Mouse (Mus musculus): ENCODE results near the gene Ctnna2.

Gene Ctnna2

DNA sequence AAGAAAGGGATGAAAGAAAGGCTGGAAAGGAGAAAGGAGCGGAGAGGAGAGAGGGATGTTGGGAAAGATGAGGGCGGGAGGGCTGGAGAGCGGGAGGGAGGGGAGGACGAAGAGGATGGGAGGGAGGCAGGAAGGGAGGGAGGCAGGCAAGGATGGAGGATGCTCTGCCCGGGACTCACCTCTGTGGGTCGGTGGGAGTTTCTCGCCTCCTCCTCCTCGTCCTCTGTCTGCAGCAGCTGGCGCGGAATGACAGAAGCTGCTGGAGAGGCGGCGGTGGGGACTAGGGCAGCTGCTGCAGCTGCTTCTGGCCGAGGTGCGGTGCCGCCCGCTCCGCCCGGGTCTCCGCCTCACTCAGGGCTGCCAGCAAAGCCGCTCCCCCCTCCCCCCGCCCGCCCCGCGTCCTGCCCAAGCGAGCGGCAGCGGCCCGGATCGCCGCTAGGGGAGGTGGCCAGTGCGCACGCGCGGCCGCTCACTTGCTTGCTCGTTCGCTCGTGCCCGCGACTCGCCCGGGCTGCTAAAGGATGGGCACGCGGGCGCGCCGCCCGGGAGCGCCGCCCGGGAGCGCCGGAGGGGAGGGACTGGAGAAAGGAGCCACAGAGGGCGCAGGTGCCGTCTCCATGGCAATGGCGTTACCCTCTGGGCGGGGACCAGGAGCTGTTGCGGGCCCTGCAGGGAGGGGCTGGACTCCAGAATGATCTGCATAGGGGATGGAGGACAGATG, at the start of gene Ctnna2:
Ctnna2 (minus strand) TSS at position 459 of the 721 bp plus-strand sequence.
- peak; percentile 62 for DNase-seq

DNA sequence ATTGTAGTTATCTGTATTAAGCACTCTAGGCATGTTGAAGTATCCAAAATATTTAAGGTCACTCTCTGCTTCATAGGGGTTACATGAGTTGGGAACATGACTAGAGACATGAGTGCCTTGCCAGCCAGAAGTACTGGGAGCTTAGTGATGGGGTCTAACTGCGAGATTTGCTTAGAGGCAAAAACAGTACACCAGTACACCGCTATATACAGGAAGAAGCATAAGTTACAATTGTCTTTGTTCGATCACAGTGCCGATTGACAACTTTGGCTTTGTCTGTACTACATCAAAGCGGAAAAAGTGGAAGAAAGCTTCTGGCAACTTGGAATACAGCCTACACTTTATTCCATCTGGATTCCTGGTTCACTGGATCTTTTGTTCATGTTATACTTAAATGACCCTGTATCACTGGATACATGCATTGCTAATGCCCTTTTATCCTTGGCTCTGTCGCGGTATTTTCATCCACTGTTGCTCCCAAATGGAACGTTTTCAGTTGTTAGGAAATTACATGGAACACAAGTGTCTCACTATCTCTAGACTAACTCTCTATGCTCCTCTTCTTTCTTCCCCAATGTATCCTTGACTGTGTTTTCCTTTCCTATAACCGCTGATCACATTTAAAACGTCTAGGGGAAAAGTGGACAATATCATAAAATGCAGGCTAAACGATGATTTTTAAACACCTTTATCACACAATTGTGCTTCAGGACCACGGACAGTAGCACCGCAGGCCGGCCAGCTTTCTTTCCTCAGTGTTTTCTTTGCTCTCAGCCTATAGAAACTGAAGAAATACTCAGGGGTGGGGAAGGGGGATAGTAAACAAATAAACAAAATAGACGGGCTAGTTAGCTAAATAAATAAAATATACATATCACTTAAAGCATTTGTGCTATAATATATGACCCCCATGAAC, 896 bp upstream of the Ctnna2 start:
- DNase-seq = peak; percentile 4

DNA sequence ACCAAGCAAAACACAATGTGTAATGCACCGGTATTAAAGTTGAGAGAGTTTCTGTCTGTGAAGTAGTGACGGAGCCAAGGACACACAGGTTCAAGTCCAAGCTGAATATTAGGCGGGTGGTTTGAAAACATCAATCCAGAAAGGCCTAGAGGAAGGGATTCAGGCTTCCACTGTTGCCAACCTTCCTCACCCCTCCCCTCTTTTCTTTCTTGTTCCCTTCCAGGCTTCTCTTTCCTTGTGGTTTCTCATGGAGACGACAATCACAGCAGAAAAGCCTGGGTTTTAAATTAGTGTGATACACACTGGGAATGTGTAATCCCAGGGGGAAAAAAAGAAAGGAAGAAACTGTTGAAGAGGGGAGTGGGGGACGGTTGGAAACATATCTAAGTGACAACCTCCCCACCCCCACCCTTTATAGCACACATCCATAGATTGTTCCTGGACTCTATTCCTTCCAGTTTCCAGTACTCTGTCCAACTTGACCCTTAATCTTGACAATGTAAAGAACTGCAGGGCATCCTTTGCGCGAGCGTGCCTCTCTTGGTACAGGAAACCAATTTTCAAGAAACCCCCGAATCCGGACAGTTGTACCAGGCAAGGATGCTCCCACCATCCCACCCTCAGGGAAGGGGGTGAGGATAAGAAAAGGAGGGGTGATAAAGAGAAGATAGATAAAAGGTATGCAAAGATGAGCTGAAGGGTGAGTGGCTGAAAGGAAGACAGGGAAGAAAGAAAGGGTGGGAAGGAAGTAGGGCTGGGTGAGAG, 841 bp downstream of the Ctnna2 start:
- no peak for DNase-seq

DNA sequence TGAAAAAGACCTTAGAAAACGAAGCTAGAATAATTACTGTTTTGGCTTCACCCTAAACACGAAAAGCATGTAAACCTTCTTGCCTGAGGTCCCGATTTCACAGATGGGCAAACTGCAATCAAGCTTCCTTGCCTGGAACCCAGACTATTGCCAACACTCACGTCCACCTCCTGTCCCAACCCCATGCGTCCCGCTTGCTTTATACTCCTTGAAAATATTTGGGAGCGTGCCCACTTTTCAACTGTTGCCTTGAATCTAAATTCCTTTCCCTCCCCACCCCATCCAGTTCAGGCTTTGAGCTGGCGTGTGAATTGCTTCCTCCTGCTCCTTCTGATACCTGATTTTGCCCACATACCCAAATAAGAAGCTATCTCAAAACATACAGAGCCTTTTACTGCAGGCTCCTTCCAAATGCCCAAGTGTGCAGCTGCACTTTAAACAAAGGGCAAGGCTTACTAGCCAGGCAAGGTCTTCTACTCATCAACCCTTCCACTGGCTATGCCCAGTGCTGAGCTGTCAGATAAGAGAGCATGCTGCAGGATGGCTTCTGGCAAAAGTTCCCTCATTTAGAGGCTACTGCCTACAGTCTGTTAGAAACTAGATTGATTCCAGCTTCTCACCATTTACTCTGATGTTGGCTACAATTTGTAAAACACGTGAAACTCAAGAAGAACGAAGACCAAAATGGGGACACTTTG, 8.8 kb downstream of the Ctnna2 start:
- DNase-seq = no peak

DNA sequence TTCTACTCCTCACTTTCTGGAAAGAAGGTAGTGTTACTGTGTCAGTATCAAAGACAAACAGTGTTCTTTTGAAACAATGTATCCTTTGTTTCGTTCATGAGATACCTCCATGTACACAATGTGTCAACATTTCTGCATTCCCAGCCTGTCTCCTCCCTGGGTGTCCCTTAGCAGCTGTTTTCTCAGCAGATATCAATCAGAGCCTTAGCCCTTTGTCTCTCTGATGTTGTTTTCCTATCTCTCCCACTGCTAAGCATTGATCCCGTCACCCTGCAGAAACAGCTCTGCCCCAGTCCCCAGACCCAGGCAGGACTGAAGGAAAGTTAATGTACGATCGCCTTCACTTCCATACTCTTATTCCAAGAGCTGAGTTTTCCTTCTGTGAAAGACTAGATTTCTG, 9.7 kb downstream of the Ctnna2 start:
- no peak for DNase-seq

DNA sequence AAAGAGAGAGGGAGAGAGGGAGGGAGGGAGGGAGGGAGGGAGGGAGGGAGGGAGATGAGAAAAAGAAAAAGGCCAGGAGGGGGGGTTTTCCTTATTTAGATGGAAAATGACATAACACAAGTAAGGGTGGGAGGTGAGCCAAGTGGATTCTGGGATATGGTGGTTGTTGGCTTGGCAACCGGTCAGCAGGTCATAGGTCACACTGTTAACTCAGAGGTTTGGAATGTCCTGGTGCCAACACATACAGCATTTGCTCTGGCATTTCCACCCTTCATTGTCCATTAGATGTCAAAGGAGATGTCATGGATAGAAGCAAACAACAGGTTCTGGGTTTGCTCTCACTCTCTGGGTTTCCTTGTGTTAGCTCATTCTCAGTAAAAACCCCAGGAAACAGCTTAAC, 17.5 kb downstream of the Ctnna2 start:
- no peak for DNase-seq

DNA sequence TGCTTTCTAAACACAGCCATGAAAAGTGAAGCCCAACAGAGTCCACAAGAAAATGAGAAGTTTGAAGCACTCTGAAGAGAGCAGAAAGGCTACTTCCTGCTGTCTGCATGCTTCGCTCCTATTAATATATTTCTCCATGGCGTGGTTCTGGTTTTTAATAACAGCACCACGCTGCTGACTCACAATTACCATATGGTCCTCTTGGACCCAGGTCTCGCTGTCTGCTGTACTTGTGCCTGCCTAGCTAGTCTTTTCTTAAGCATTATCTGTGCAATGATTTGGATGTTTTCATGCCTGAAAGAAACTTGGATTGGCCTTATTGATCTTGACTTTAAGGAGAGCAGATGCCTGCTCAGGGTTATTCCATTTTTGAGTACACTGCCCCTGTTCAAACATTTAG, 28.2 kb downstream of the Ctnna2 start:
- DNase-seq = no peak

DNA sequence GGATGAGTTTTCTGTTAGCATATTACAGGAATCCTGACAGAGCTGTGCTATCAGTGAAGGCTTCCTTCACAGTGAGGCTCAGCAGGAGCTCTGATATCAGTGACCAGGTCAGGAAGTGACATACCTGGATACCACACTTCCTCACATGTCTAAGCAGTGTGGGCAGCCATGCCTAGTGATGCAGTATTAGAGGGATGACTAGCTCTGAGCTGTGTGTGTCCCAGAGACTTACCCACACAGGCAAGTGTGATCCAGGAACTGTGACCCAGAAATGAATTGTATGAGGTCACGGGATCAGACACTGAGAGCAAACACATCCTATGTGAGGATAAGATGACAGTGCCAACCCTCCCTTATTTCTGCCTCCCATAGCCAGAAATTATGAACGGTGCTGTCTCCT, 28.8 kb downstream of the Ctnna2 start:
- DNase-seq = no peak

DNA sequence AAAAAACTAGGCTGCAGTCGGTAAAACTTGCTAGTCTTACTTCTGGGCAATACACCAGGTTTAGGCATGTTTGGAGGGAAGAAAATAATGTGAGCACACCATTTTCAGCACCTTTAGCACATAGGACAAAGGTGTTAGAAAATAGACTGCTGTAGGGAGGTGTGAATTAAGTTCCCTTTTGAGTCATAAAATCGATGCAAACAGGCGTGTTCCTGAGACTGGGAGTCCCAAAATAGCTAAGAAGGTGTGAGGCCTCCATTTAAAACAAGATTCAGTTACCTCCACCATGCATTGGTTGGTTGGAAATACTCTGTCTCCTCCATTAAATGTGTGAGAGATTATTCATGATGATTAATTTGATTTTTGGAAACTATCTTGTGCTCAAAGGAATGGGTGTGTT, 50.1 kb downstream of the Ctnna2 start:
- no peak for DNase-seq

DNA sequence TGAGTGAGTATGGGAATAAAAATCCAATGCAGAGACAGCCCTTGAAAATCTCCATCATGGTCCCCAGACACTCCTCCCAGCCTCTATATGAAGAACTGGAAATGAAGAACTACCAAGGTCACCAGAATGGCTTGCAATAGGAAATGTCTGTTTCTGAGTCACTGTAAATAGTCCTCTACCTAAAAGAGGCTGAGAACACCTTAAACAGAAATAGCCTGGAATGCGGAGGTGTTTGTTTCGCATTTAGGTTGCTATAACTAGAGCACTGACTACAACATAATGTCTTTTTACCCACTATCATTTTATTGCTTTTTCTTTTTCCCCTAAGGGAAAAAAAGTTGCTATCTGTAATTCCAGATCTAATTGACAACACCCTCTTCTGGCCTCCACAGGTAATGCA, 106.3 kb downstream of the Ctnna2 start:
- DNase-seq = no peak

DNA sequence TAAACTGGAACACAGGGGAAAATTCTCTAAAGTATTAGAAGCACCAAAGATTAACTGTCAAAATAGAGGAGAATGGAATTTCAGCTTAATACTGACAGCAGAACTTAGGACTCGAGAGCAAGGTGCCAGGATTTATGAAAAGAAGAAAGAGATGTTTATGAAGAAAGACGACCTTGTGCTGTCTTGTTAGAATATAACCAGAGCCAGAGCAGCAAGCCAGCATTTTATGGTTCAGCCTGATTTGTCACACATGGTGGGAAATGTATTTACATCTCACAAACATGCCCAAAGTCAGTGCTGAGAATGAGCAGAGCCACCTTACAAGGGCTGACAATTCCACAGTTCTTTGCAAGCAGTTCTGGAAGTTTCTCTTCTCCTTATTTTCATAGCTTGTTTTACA, 110.2 kb downstream of the Ctnna2 start:
- no peak for DNase-seq

DNA sequence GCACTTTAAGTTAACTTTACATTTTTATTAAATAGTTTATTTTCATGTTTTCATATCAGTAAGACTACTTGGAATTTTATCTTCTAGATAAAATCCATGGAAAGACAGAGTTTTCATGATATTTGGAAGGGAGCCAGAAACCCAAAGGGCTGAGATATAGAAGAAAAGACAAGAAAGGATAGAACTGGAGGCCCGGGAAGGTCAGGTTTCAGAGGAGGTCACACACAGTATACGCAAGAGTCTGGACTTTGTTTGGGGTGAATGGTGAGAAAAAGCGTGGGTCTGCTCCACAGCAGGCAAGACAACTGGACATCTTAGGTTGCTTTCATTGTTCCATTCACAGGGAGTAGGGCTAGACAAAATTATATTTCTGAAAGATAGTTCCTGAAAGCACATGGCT, 111.4 kb downstream of the Ctnna2 start:
- DNase-seq = no peak

DNA sequence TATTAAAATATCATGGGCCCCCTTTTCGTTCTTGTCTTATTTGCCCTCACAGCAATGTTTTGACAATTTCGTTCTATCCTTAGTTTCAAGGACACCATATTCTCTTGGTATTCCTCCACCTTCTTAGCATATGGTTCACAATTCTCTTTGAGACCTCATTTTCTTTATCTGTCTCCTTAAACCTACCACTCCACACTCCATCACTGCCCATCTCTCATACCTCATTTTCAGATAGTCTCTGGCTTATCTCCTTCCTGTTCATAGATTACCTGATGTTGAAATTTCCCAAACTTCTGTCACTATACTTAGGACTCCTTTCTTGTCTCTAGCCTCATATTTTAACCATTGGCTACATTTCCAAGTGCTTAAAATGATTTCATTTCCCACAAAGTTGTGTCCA, 116.1 kb downstream of the Ctnna2 start:
- no peak for DNase-seq

DNA sequence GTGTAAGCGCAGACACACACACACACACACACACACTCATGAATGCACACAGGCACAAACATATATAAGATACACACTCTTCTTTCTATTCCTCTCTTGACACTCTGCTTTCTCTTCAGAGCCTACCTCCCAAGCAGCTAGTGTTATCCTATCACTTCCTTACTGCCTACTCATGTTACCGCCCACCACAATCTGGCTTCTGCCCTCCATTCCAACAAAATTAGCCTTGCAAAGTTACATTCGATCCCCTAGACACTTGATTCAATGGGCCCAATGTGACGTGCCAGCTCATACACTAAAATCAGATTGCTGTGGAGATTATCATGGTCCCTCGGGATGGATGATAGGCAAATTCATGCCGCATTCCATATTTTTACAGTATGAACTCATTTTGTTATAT, 116.7 kb downstream of the Ctnna2 start:
- no peak for DNase-seq

DNA sequence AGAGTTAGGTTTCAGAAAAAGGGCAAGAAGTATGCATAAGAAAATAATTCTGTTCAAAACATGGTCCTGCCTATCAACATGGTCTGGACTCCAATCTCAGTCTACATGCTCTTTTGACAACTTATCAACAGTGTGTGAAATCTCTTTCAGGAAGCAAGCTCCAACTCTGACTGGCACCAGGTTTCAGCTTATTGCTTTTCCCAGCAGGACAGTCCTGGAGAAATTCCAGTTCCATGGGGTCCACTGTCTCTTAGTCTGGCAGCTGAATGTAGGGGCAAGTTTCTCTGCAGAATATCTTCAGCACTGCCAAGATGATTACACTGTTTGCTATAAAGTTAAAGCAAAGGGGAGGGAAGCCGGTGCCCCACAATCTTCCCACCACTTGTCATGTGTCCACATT, 130.1 kb downstream of the Ctnna2 start:
- DNase-seq = no peak

DNA sequence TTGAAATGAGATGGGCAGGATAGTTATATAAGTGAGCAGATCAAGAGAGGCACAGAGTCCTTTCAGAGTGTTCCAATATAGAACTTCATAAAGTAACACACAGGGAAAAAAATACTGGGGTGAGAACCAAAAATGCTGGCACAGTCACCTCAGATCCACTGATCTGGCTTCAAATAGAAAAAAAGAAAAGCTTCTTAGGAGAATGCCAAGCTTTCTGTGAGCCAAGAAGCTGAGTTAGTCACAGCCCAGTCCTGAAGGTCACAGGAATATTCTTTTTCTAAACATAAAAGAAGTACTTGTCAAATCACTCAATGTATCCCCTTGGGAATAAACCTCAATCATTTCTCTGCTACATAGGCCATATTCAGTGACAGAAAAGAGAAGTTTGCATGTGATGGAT, 130.7 kb downstream of the Ctnna2 start:
- DNase-seq = no peak

DNA sequence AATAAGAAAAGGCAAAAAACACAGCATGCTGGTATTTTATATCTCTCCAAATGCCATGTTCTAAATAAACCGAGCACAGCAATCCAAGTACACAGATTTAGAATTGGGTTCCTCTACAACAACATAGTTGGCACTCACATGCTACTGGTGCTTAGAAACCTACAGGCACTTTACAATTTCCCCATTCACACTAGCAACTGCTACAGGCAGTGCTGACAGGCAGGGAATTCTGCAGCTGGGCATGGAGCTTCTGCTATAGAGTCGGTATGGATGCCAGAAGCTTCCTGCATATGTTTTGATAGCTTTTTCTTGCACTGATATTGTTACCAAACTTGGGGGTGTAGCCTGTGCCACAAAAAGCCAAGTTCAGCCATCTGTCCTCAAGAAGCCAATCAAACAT, 131.8 kb downstream of the Ctnna2 start:
- no peak for DNase-seq

DNA sequence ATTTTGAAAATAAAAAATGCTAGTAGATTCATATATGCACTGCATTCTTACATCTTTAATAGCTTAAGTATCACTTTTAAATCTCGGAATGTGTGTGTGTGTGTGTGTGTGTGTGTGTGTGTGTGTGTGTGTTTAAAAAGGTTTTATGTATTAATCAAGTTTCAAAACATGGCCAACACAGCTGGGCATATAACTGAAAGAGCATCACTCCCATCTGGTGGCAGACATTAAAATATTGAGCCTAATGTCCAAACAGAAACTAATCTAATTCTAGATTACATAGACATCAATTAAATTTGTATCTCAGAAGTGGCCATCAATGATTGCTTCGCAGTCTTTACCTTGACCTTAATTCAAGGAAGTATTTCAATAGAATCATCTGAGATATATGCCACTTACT, 140.4 kb downstream of the Ctnna2 start:
- no peak for DNase-seq

DNA sequence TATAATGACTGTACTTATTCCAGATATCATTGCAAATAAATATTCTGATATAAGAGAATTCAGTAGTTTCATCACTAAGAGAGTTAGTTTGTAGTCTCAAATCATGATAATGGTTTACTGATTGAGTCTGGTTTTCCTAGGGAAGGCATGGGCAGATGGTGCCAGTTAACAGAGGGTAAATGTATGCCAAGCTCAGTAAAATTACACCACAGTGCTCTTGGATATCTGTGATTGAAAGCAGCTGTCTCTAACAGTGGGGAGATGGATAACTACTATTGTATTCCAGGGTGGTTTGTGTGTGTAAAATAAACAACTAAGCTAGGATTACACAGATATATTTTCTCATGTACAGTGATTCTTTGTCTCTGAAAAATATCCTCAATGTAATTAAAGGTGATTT, 140.8 kb downstream of the Ctnna2 start:
- no peak for DNase-seq

DNA sequence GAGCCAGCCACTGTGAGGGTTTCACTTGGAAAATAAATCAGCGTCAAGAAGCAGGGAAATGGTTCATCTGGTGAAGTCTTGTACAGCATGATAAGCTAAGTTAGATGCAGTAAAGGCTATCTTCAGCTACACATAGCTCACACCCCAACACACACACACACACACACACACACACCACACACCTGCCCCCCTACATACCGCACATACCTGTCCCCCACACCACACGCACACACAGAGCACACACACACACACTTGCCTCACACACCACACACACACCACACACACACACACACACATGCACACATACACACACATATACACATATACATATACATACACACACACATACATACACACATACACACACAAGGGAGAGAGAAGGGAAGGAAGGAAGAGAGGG, 142.0 kb downstream of the Ctnna2 start:
- no peak for DNase-seq

DNA sequence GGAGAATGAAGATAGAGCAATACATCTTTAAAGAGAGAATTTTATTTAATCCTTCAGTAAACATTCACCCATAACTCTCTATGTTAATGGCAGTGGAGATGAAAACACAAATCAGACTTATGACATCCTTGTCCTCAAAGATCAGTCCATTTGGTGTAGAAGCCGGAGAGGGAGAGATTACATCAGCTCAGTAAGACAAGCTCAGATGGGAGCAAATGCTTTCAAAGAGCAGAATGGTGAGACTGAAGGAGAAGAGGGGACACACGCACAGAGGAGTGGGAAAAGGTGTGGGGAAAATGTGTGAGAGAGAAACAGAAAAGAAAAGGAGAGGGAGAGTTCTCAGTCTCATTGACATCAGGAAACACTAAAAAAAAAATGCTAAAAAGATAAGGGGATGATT, 144.8 kb downstream of the Ctnna2 start:
- no peak for DNase-seq

DNA sequence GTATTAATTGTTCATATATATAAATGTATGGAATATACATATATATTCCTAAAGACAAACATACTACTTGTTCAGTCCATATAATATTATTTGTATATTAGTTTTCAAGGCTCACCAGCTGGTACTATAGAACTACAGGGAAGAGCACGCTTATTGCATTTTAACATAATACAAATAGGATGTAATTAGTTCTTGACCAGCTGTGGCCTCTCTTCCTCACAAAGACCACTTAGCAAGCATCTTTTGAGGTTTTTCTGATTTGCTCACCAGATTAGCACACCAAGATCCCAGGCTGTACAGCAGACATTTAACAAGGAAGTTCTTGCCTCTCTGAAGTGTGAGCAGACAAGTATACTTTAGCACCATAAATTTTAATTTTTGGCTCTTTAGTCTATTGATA, 152.0 kb downstream of the Ctnna2 start:
- DNase-seq = no peak

DNA sequence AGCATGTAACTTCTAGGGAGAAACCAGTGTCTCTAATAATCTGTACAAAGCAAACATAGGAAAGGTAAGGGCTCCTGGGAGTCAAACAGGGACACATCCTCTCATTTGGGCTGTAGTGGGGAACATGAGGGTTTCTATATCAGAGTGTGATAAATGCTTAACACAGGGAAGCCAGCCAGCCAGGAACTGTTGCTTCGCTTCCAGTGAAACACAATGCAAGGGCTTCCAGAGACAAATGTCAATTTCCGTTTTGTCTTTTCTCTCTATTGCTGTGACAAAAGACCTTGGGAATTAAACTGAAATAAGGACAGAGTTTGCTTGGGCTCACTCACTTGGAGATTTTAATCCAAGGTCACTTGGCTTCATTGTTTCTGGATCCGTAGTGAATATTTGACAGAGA, 162.4 kb downstream of the Ctnna2 start:
- no peak for DNase-seq
